Mouse (Mus musculus) C2C12 (cell line): Measurements from ENCODE around the gene Casp3.

Experiments
- CEBPB ChIP-seq: IDR thresholded peaks from one replicate; pipeline ENCODE4 v1.6.1; 2011; ENCODE audit warnings: low read depth, mild to moderate bottlenecking, control low read depth, moderate library complexity
- CTCF ChIP-seq: IDR thresholded peaks from one replicate; pipeline ENCODE4 v1.5.1; 2011; ENCODE audit not compliant: control insufficient read depth, insufficient read depth, insufficient read length
- MAX ChIP-seq: IDR thresholded peaks from one replicate; pipeline ENCODE4 v1.6.1; 2011; ENCODE audit warnings: mild to moderate bottlenecking, control low read depth
- MYOD1 ChIP-seq: IDR thresholded peaks from one replicate; pipeline ENCODE4 v1.6.1; 2011; ENCODE audit warnings: low read depth; ENCODE audit not compliant: control insufficient read depth, insufficient read length
- MYOG ChIP-seq: IDR thresholded peaks from one replicate; pipeline ENCODE4 v1.6.1; 2011; ENCODE audit not compliant: control insufficient read depth, insufficient read length; ENCODE audit errors: extremely low read depth
- USF1 ChIP-seq: IDR thresholded peaks from one replicate; pipeline ENCODE4 v1.6.1; 2011; ENCODE audit warnings: low read depth, mild to moderate bottlenecking, control low read depth, moderate library complexity

GRCm38 (mm10) chr8:46671496-46671895, 54.4 kb downstream of the Casp3 start:
- peak; percentile 3 for TF ChIP-seq CTCF
- no peak for TF ChIP-seq MAX
- no peak for TF ChIP-seq MYOD1
- no peak for TF ChIP-seq USF1
- TF ChIP-seq CEBPB: no peak
- TF ChIP-seq MYOG: no peak
